In the genomic region with DNA sequence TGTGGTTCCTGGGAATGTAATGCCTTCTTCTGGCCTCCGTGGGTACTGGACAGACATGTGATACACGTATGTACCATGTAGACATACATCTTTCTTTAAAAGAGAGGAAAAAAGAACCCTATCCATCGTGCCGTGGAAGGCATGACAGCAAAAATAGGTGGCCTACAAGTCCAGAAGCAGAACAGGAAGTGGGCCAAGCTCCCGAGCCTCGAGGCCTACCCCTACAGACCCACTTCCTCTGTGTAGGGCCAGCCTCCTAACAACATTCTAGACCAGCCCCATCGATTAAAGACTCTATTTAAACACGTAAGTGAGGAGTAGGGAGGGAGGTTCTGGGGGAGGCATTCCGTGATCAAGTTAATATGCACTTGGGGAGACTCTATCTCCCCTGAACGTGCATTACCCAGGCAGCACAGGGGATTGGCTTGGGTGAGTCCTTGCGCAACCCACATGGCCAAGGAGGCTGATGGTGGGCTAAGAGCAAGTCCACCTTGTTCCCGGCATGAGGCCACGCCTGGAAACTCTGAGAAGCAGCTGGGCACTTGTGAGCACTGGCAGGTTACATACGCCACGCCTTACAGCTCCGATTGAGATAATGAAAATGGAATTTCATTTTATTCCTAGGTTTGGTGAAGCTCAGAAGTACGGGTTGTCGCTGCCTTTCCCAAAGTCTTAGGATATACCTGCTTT, we compare ENCODE assay signal across 26 mouse cellular contexts. TPM values are rescaled to one million over a fixed set of nuclear protein-coding genes. Genes with fewer than 3 reads are reported as not detected.
A peak's percentile ranks its signal among the peaks of the same experiment; 100 is the strongest.
DNase-seq lines count a peak whose midpoint lies in the region; ATAC-seq and TF ChIP-seq lines count a peak whose summit lies in the region.
"Had no signal": no experiment of that assay in that cellular context is flagged by ENCODE, and none has a peak within 500 bp of the region (broad histone marks: within the 10 kb centered on the region; RNA-seq: fewer than 3 reads in every experiment).

No protein-coding gene starts in this region.

- no peak overlapping the region for H3K4me3 ChIP-seq in intestine, embryonic 15.5 days (replicated peaks)
- H3K4me3 ChIP-seq in intestine, embryonic 16.5 days (ENCODE audit: low read length), result no peak overlapping the region
- H3K4me3 ChIP-seq in MEL (ENCODE audit: control insufficient read depth in 1 of 2, insufficient read depth in 1 of 2, low read depth in 2 of 2, low read length in 2 of 2), result no peak overlapping the region
- H3K4me3 ChIP-seq in stomach, embryonic 15.5 days (replicated peaks), result no peak overlapping the region
- H3K4me3 ChIP-seq: embryonic facial prominence, embryonic 15.5 days; erythroblast, embryonic 14.5 days; forebrain, embryonic 10.5 days; heart, adult 2 months; heart, embryonic 15.5 days; hindbrain, embryonic 10.5 days had no signal

- no peaks in the 10 kb centered on the region for H3K9me3 ChIP-seq in intestine, embryonic 15.5 days
- no peaks in the 10 kb centered on the region for H3K9me3 ChIP-seq in intestine, embryonic 16.5 days (ENCODE audit: control insufficient read depth, low read length)
- H3K9me3 ChIP-seq in MEL (replicated peaks; ENCODE audit: insufficient read depth, low read length), result no peaks in the 10 kb centered on the region
- no peaks in the 10 kb centered on the region for H3K9me3 ChIP-seq in stomach, embryonic 15.5 days
- H3K9me3 ChIP-seq: embryonic facial prominence, embryonic 15.5 days; forebrain, embryonic 10.5 days; G1E; heart, embryonic 15.5 days; hindbrain, embryonic 10.5 days had no signal

- no peak overlapping the region for H3K9ac ChIP-seq in intestine, embryonic 15.5 days
- H3K9ac ChIP-seq in intestine, embryonic 16.5 days (ENCODE audit: low read depth, low read length), result no peak overlapping the region
- no peak overlapping the region for H3K9ac ChIP-seq in MEL (ENCODE audit: control insufficient read depth, low read depth, low read length, poor library complexity, severe bottlenecking)
- no peak overlapping the region for H3K9ac ChIP-seq in stomach, embryonic 15.5 days
- H3K9ac ChIP-seq: embryonic facial prominence, embryonic 15.5 days; heart, embryonic 15.5 days; hindbrain, embryonic 14.5 days had no signal

- peak; percentile 15 for DNase-seq in MEL (ENCODE audit: low read depth, low spot score)
- no peak for DNase-seq in frontal cortex, postnatal 10 days (ENCODE audit: low spot score in 2 of 2)
- no peak for DNase-seq in cerebellum, adult 11 months
- DNase-seq: adrenal gland, postnatal 10 days; B cell, adult 2 months; cerebellum, adult 18-20 months; cerebellum, adult 9-11 months; cerebellum, postnatal 36 days; embryo, embryonic 11 days; gastrocnemius, postnatal 10 days; heart, adult 2 months; heart, postnatal 14 days had no signal

- no peak overlapping the region for H3K4me2 ChIP-seq in intestine, embryonic 15.5 days (replicated peaks)
- H3K4me2 ChIP-seq in intestine, embryonic 16.5 days (ENCODE audit: low read depth, low read length), result no peak overlapping the region
- no peak overlapping the region for H3K4me2 ChIP-seq in stomach, embryonic 15.5 days
- H3K4me2 ChIP-seq: embryonic facial prominence, embryonic 15.5 days; heart, embryonic 11.5 days; heart, embryonic 15.5 days; hindbrain, embryonic 14.5 days had no signal

- no peak for TF ChIP-seq POLR2A in MEL (IDR thresholded peaks at IDR 0.05; ENCODE audit: control insufficient read depth in 1 of 2, insufficient read depth in 1 of 2, low read depth in 1 of 2, low read length in 2 of 2, poor library complexity in 1 of 2)

- no peak overlapping the region for H3K27ac ChIP-seq in intestine, embryonic 15.5 days
- no peak overlapping the region for H3K27ac ChIP-seq in intestine, embryonic 16.5 days (ENCODE audit: low read length)
- no peak overlapping the region for H3K27ac ChIP-seq in MEL (ENCODE audit: control insufficient read depth, low read depth, low read length)
- H3K27ac ChIP-seq in stomach, embryonic 15.5 days, result no peak overlapping the region
- H3K27ac ChIP-seq: embryonic facial prominence, embryonic 15.5 days; forebrain, embryonic 10.5 days; heart, adult 2 months; heart, embryonic 15.5 days; hindbrain, embryonic 10.5 days; hindbrain, embryonic 14.5 days had no signal

- no peak for TF ChIP-seq CTCF in MEL (IDR thresholded peaks at IDR 0.05 in 2 of 3, conservative IDR thresholded peaks at IDR 0.05 in 1 of 3; ENCODE audit: control insufficient read depth in 1 of 3, insufficient read depth in 1 of 3, low read depth in 2 of 3, low read length in 3 of 3, poor library complexity in 1 of 3, severe bottlenecking in 1 of 3)

- no peaks in the 10 kb centered on the region for H3K27me3 ChIP-seq in intestine, embryonic 15.5 days (replicated peaks)
- H3K27me3 ChIP-seq in intestine, embryonic 16.5 days (replicated peaks; ENCODE audit: control insufficient read depth, insufficient read depth, low read length), result no peaks in the 10 kb centered on the region
- H3K27me3 ChIP-seq in MEL (ENCODE audit: control insufficient read depth in 1 of 2, insufficient read depth in 2 of 2, low read length in 2 of 2), result peaks cover 0 to 4% of the 10 kb centered on the region in 2 experiments; a peak in 1 of 4 replicates
- no peaks in the 10 kb centered on the region for H3K27me3 ChIP-seq in stomach, embryonic 15.5 days (replicated peaks)
- H3K27me3 ChIP-seq: embryonic facial prominence, embryonic 15.5 days; heart, embryonic 15.5 days had no signal

- 81% methylated on average over 18 of the region's 18 CpGs for WGBS in intestine, embryonic 15.5 days
- WGBS in intestine, embryonic 16.5 days, result 83% methylated on average over 18 of the region's 18 CpGs
- WGBS in stomach, embryonic 15.5 days, result 81% methylated on average over 18 of the region's 18 CpGs

- no peak for TF ChIP-seq RAD21 in MEL (IDR thresholded peaks at IDR 0.05; ENCODE audit: low read depth, low read length)

- peak; percentile 36; the same call in 1 of the 2 replicates for ATAC-seq in intestine, embryonic 15.5 days
- ATAC-seq in intestine, embryonic 16.5 days, result no peak
- ATAC-seq in megakaryocyte, adult 5-6 weeks (ENCODE audit: poor library complexity, severe bottlenecking), result peak; percentile 81
- ATAC-seq in stomach, embryonic 15.5 days (ENCODE audit: insufficient read depth, low FRiP score, low read depth), result peak; percentile 35
- ATAC-seq: CD4-positive, CD25-positive, alpha-beta regulatory T cell, adult 4 months; forebrain, embryonic 14.5 days had no signal

- TF ChIP-seq EP300 in MEL (IDR thresholded peaks at IDR 0.05; ENCODE audit: low read depth in 1 of 2, low read length in 2 of 2), result no peak

- no peaks in the 10 kb centered on the region for H3K36me3 ChIP-seq in intestine, embryonic 15.5 days
- no peaks in the 10 kb centered on the region for H3K36me3 ChIP-seq in intestine, embryonic 16.5 days (ENCODE audit: control insufficient read depth, insufficient read depth, low read length)
- no peaks in the 10 kb centered on the region for H3K36me3 ChIP-seq in MEL (ENCODE audit: control insufficient read depth in 1 of 2, insufficient read depth in 2 of 2, low read length in 2 of 2)
- H3K36me3 ChIP-seq in stomach, embryonic 15.5 days, result no peaks in the 10 kb centered on the region
- H3K36me3 ChIP-seq: embryonic facial prominence, embryonic 15.5 days; forebrain, embryonic 10.5 days; G1E; heart, embryonic 15.5 days; hindbrain, embryonic 10.5 days had no signal

- H3K79me2 ChIP-seq in MEL (ENCODE audit: control insufficient read depth, insufficient read depth, low read length, poor library complexity), result no peaks in the 10 kb centered on the region

- no peaks in the 10 kb centered on the region for H3K4me1 ChIP-seq in intestine, embryonic 15.5 days (replicated peaks)
- no peaks in the 10 kb centered on the region for H3K4me1 ChIP-seq in intestine, embryonic 16.5 days (ENCODE audit: control insufficient read depth, insufficient read depth, low read length)
- 0 out of 4 replicates have a peak, but pooled peaks cover 0 to 3% of the 10 kb centered on the region in 2 experiments for H3K4me1 ChIP-seq in MEL (ENCODE audit: control insufficient read depth in 1 of 2, insufficient read depth in 2 of 2, low read length in 2 of 2)
- no peaks in the 10 kb centered on the region for H3K4me1 ChIP-seq in stomach, embryonic 15.5 days
- H3K4me1 ChIP-seq: embryonic facial prominence, embryonic 15.5 days; forebrain, embryonic 10.5 days; heart, embryonic 15.5 days; hindbrain, embryonic 10.5 days had no signal

TF ChIP-seq in MEL, 35 proteins besides CTCF, POLR2A, EP300 and RAD21 (continues in another document):
- TF ChIP-seq MEF2A (IDR thresholded peaks at IDR 0.05; ENCODE audit: extremely low read depth, insufficient replicate concordance, low read depth, low read length, poor library complexity, severe bottlenecking), result no peak
- no peak for TF ChIP-seq SIN3A (IDR thresholded peaks at IDR 0.05; ENCODE audit: low read length)
- no peak for TF ChIP-seq MAX (IDR thresholded peaks at IDR 0.05; ENCODE audit: low read length)
- TF ChIP-seq POLR2AphosphoS2 (IDR thresholded peaks at IDR 0.05; ENCODE audit: low read length), result no peak
- no peak for TF ChIP-seq USF1 (IDR thresholded peaks at IDR 0.05; ENCODE audit: low read depth, low read length)
- TF ChIP-seq NELFE (IDR thresholded peaks at IDR 0.05; ENCODE audit: low read depth, low read length), result no peak
- TF ChIP-seq JUND (IDR thresholded peaks at IDR 0.05; ENCODE audit: low read depth, low read length), result no peak
- TF ChIP-seq USF2 (IDR thresholded peaks at IDR 0.05; ENCODE audit: borderline replicate concordance in 1 of 2, insufficient read depth in 1 of 2, low read depth in 1 of 2, low read length in 2 of 2), result no peak
- no peak for TF ChIP-seq MYB (IDR thresholded peaks at IDR 0.05; ENCODE audit: low read depth, low read length)

RNA-seq across cellular contexts. Expression of a gene that starts 14.1 kb away (rescaled TPM):
- 21.4 and 22.5 TPM in 2 replicates for polyA plus RNA-seq in intestine, embryonic 15.5 days (2015; fragmentation: Nextera tagmentation; extraction: Ambion mirVana)
- polyA plus RNA-seq in intestine, embryonic 16.5 days (2015; fragmentation: Nextera tagmentation; extraction: Ambion mirVana), result 13.4 and 15.0 TPM in 2 replicates
- 30.8 and 33.0 TPM in 2 replicates for total RNA-seq in MEL (2012; rRNA removed)
- 100 to 1,000 TPM in 1 of 2 experiments, 10 to 100 TPM in 1; 28.7 to 209 TPM for polyA plus RNA-seq in MEL (2012; ENCODE audit: insufficient read depth in 1 of 2, insufficient read length in 2 of 2, low read depth in 1 of 2, low replicate concordance in 2 of 2, missing spikeins in 1 of 2)
- total RNA-seq in megakaryocyte, adult 5-6 weeks (2015), result 32.2 and 36.0 TPM in 2 replicates
- total RNA-seq in megakaryocyte, adult 5-6 weeks (2017), result 32.2 and 35.8 TPM in 2 replicates
- polyA plus RNA-seq in stomach, embryonic 15.5 days (2015; fragmentation: Nextera tagmentation; extraction: Ambion mirVana), result 24.9 and 25.9 TPM in 2 replicates

RNA-seq across cellular contexts. Expression of a gene that starts 19.1 kb away (rescaled TPM):
- 99.6 and 104 TPM in 2 replicates for polyA plus RNA-seq in intestine, embryonic 15.5 days (2015; fragmentation: Nextera tagmentation; extraction: Ambion mirVana)
- polyA plus RNA-seq in intestine, embryonic 16.5 days (2015; fragmentation: Nextera tagmentation; extraction: Ambion mirVana), result 115 and 127 TPM in 2 replicates
- total RNA-seq in MEL (2012; rRNA removed), result 21.1 and 26.3 TPM in 2 replicates
- 10 to 100 TPM; 60.1 to 71.2 TPM for polyA plus RNA-seq in MEL (2012; ENCODE audit: insufficient read depth in 1 of 2, insufficient read length in 2 of 2, low read depth in 1 of 2, low replicate concordance in 2 of 2, missing spikeins in 1 of 2)
- 152 and 166 TPM in 2 replicates for total RNA-seq in megakaryocyte, adult 5-6 weeks (2015)
- total RNA-seq in megakaryocyte, adult 5-6 weeks (2017), result 114 and 129 TPM in 2 replicates
- polyA plus RNA-seq in stomach, embryonic 15.5 days (2015; fragmentation: Nextera tagmentation; extraction: Ambion mirVana), result 86.1 and 89.8 TPM in 2 replicates
